Mouse (Mus musculus): Measurements from ENCODE around the gene Fndc9.

GRCm38 (mm10) chr11:46215354-46215753, 20.0 kb upstream of the Fndc9 start:
- TF ChIP-seq HCFC1 (IDR thresholded peaks at IDR 0.05; ENCODE audit: borderline replicate concordance, insufficient read depth, low read length): no peak
- no peak for TF ChIP-seq MAFK (IDR thresholded peaks at IDR 0.05; ENCODE audit: insufficient read depth, low read depth, low read length)
